Mouse (Mus musculus) ovary, postnatal 36 days (tissue): Measurements from ENCODE around the gene Olfr985.
A peak's percentile ranks its signal among the peaks of the same experiment; 100 is the strongest.

Experiments
- DNase-seq: peaks from one replicate; pipeline ENCODE4 v3.0.0; 2022; ENCODE audit warnings: low spot score, mixed read lengths

Gene Olfr985

GRCm38 (mm10) chr9:40130084-40130483, at the start of gene Olfr985:
Gene Olfr985 (minus strand): TSS chr9:40130184.
- no peak for DNase-seq

GRCm38 (mm10) chr9:40177017-40177416, 47.0 kb upstream of the Olfr985 start:
- no peak for DNase-seq

- DNase-seq, result no peak
Measured at GRCm38 (mm10) chr9:40166446-40166845, 36.5 kb upstream of the Olfr985 start.

GRCm38 (mm10) chr9:40155118-40155644, 25.2 kb upstream of the Olfr985 start:
- DNase-seq, result no peak

GRCm38 (mm10) chr9:40141544-40141943, 11.6 kb upstream of the Olfr985 start:
- no peak for DNase-seq

GRCm38 (mm10) chr9:40139484-40139883, 9.5 kb upstream of the Olfr985 start:
- no peak for DNase-seq

- DNase-seq, result no peak
Measured at GRCm38 (mm10) chr9:40136987-40137688, 7.2 kb upstream of the Olfr985 start.

GRCm38 (mm10) chr9:40130556-40130955, 572 bp upstream of the Olfr985 start:
- DNase-seq, result no peak

GRCm38 (mm10) chr9:40117287-40117659, 12.7 kb downstream of the Olfr985 start:
- no peak for DNase-seq

- peak; percentile 26 for DNase-seq
Measured at GRCm38 (mm10) chr9:40116645-40117286, 13.2 kb downstream of the Olfr985 start.

- DNase-seq, result no peak
Measured at GRCm38 (mm10) chr9:40114106-40114505, 15.9 kb downstream of the Olfr985 start, which contains the start of gene Olfr984. Gene Olfr984 (minus strand): TSS chr9:40114206.

- DNase-seq, result no peak
Measured at GRCm38 (mm10) chr9:40094769-40095168, 35.2 kb downstream of the Olfr985 start.

- DNase-seq, result no peak
Measured at GRCm38 (mm10) chr9:40093495-40093894, 36.5 kb downstream of the Olfr985 start, which contains the start of gene Olfr983. Gene Olfr983 (minus strand): TSS chr9:40093595.
